Mouse (Mus musculus) lung, embryonic 14.5 days (tissue): ENCODE measurements around the gene Megf11. TPM values are rescaled to one million over a fixed set of nuclear protein-coding genes. Genes with fewer than 3 reads are reported as not detected.
"Not testable (repeated sequence)": the region's sequence is repeated elsewhere in the genome, so short reads cannot be mapped to it uniquely, and the experiment has no call there.

Source experiments
- ATAC-seq: fragments of 200-750 bp; cut with Nextera tagmentation; 2 replicates; pipeline ENCODE4 v1.8.0; 2017; ENCODE audit warnings: mild to moderate bottlenecking, moderate TSS enrichment, moderate library complexity; ENCODE audit not compliant: insufficient read depth
- DNase-seq: peaks from one replicate; pipeline ENCODE4 v3.0.0-alpha.2; 2015
- H3K27ac ChIP-seq: fragments of 300-500 bp; sonication (generic); 2 replicates; pipeline ENCODE4 v1.5.1; 2014; ENCODE audit warnings: low read depth, mild to moderate bottlenecking, moderate library complexity
- H3K27me3 ChIP-seq: fragments of 300-500 bp; sonication (generic); 2 replicates; pipeline ENCODE4 v1.6.1; 2014; ENCODE audit warnings: low read length, control low read depth; ENCODE audit not compliant: insufficient read depth
- H3K36me3 ChIP-seq: fragments of 300-500 bp; sonication (generic); 2 replicates; pipeline ENCODE4 v1.6.1; 2014; ENCODE audit warnings: control low read depth; ENCODE audit not compliant: insufficient read depth
- H3K4me1 ChIP-seq: fragments of 300-500 bp; sonication (generic); 2 replicates; pipeline ENCODE4 v1.6.1; 2014; ENCODE audit warnings: antibody characterized with exemption, control low read depth; ENCODE audit not compliant: insufficient read depth
- H3K4me2 ChIP-seq: fragments of 300-500 bp; sonication (generic); 2 replicates; pipeline ENCODE4 v1.6.1; 2014; ENCODE audit warnings: mild to moderate bottlenecking
- H3K4me3 ChIP-seq: fragments of 300-500 bp; sonication (generic); 2 replicates; pipeline ENCODE4 v1.5.1; 2014; ENCODE audit warnings: low read depth, low read length
- H3K9ac ChIP-seq: fragments of 300-500 bp; sonication (generic); 2 replicates; pipeline ENCODE4 v1.6.1; 2014
- H3K9me3 ChIP-seq: fragments of 300-500 bp; sonication (generic); 2 replicates; pipeline ENCODE4 v1.6.1; 2016; ENCODE audit warnings: low read depth, low read length, control low read depth
- CTCF ChIP-seq: IDR thresholded peaks from 2 replicates; pipeline ENCODE4 v1.5.1; 2016; ENCODE audit warnings: antibody characterized with exemption, low read depth
- WGBS: fragments of 180-500 bp; shearing (Covaris S2); extraction: QIAGEN DNeasy Blood & Tissue Kit; methylation state at CpG from one replicate; pipeline ENCODE4 v1.1.7; 2014; 5-methylcytosine and 5-hydroxymethylcytosine counted together
- polyA plus RNA-seq: library from polyadenylated mRNA; unstranded; fragments of >200 nt; fragmentation: Nextera tagmentation; extraction: Ambion mirVana; gene quantifications from 2 replicates; pipeline ENCODE4 v1.2.1, GENCODE M21; 2014

Gene Megf11
- polyA plus RNA-seq, 1 experiment from 2014 or later: 1.6 TPM

DNA sequence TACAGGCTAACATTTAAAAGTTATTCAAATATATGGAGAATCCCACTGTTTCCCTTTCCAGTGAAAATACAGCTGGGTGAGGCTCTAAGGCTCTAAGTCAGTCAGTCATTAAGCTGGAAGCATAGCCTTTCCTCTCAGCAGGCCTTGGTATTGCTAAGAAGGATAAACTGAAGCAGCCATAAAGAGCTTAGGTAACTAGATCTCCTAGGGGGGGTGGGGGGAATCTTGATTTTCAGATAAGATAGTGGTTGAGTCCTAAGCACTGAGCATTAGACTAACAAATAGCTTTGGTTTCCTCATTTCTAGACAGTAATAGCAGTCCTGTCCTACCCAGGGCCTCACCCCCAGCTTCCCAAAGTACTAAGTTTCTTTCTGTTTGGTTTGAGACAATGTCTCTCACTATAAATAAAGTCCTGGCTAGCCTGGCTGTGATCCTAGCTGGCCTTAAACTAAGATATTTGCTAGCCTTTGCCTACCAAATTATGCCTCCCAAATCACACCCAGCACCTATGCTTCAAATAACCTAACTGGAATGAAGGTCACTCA is 318.1 kb downstream of the Megf11 start:
- Histone ChIP-seq H3K4me3 (no peak overlapping the region), H3K9me3 (no peaks in the 10 kb centered on the region), H3K4me2 (no peak overlapping the region), H3K27me3 (no peaks in the 10 kb centered on the region), H3K27ac (no peak overlapping the region), H3K4me1 (no peaks in the 10 kb centered on the region), H3K9ac (no peak overlapping the region), H3K36me3 (peaks cover 15% of the 10 kb centered on the region)
- no peak for TF ChIP-seq CTCF
- ATAC-seq (no peak), DNase-seq (no peak)

DNA sequence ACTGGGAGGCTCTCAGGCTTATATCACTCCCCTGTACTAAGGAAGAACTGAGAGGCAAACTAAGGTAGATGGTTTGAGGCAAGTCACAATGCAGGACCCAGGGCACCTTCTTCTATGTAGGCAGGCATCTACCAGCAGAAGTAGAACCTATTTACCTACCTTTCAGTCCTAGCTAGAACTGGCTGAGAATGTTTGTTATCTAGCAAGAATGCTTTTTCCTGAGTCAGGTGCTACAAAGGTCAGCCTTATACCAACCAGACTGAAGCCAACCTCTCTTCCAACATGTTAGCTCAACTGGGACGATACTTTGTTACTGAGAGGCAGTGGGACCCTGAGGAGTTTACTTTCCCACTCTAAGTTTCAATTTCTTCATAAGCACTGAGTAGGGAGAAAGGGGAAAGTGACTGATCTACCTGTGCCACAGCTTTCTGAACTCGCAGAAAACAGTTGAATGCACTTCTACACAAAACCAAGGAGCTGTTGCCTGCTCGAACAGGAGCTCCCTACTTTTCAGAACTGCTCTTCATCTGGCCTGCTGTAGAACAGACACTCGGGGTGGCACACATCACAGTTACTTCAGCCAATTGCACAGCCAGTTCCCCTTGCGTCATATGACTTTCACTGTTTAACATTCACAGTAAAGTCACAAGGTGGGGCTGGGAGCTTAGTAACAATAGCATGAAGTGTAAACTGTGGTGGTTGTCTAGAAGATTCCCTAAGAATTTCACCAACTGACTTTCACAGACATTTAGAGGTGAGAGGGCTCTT is 318.8 kb downstream of the Megf11 start:
- no peak for DNase-seq
- Histone ChIP-seq H3K4me2 (no peak overlapping the region), H3K4me1 (no peaks in the 10 kb centered on the region), H3K27me3 (no peaks in the 10 kb centered on the region), H3K9ac (no peak overlapping the region), H3K36me3 (peaks cover 15% of the 10 kb centered on the region), H3K9me3 (no peaks in the 10 kb centered on the region), H3K27ac (no peak overlapping the region), H3K4me3 (no peak overlapping the region)
- WGBS: 64% methylated on average over 5 of the region's 5 CpGs
- ATAC-seq: no peak
- TF ChIP-seq CTCF: no peak

DNA sequence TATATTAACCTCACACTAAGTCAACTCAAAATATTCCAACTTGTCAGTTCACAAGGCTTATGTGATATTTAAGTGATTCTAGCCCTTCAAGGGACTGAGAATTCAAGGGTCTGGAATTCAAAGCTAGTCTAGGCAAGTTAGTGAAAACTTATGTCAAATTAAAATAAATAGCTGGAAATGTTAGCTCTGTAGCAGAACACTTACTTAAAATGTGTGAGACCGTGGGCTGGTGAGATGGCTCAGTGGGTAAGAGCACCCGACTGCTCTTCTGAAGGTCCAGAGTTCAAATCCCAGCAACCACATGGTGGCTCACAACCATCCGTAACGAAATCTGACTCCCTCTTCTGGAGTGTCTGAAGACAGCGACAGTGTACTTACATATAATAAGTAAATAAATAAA is 324.9 kb downstream of the Megf11 start:
- not testable (repeated sequence) for H3K27me3 ChIP-seq, DNase-seq, H3K4me2 ChIP-seq, H3K4me1 ChIP-seq, H3K4me3 ChIP-seq, H3K9me3 ChIP-seq, H3K27ac ChIP-seq, H3K9ac ChIP-seq, ATAC-seq
- WGBS: 89% methylated on average over 3 of the region's 5 CpGs
- peaks cover 17% of the 10 kb centered on the region for H3K36me3 ChIP-seq

DNA sequence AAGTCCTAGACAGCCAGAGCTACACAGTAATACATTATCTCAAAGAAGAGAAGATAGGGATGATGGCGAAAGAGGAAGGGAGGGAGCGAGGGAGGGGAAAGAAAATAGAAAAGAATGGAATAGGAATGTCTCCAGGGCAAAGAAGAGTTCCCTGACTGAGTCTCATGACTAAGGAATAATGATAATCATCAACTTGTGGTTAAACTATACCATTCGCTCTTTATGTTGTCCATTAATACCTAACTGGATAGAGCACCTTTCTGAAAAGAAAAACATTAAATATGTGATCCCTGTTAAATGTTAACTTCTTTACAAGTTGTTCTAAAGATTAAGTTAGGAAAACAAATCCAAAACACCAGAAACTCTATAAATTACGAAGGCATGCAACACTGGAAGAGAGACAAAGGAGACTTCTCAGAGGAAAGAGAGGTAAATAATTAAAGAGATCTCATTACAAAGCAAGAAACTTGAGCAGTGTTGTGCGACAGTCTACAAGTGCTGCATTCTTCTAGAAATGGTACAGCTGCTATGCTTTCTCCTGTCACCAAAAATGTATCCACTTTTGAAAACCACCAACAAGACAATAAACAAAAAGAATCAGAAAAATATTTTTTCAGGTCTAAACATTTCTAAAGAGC is 334.2 kb downstream of the Megf11 start:
- Histone ChIP-seq H3K9me3 (no peaks in the 10 kb centered on the region), H3K4me2 (no peak overlapping the region), H3K9ac (no peak overlapping the region), H3K4me3 (no peak overlapping the region), H3K4me1 (no peaks in the 10 kb centered on the region), H3K27ac (no peak overlapping the region), H3K36me3 (peaks cover 31% of the 10 kb centered on the region; the same call in 1 of the 2 replicates), H3K27me3 (no peaks in the 10 kb centered on the region)
- WGBS: 73% methylated on average over 5 of the region's 5 CpGs
- no peak for TF ChIP-seq CTCF
- ATAC-seq (no peak), DNase-seq (no peak)

DNA sequence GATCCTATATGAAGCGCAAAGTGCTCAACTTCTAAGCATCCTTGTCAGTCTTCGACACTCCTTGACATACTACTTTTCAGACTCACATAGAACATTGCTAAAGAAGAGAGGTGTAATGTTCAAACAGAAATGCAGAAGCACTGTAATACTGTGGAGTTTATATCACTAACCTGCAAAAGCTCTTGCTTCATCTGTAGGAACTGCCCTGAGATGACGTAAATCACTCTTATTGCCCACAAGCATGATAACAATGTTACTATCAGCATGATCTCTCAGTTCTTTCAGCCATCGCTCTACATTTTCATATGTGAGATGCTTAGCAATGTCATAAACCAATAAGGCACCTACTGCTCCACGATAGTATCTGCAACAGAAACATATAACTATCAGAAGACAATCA is 341.0 kb downstream of the Megf11 start:
- no peak overlapping the region for H3K4me2 ChIP-seq
- ATAC-seq (no peak), DNase-seq (no peak)
- no peaks in the 10 kb centered on the region for H3K27me3 ChIP-seq
- no peak overlapping the region for H3K4me3 ChIP-seq
- no peak overlapping the region for H3K27ac ChIP-seq
- no peaks in the 10 kb centered on the region for H3K4me1 ChIP-seq
- no peaks in the 10 kb centered on the region for H3K9me3 ChIP-seq
- no peak for TF ChIP-seq CTCF
- H3K9ac ChIP-seq: no peak overlapping the region
- 93% methylated on average over 5 of the region's 5 CpGs for WGBS
- peaks cover 47% of the 10 kb centered on the region for H3K36me3 ChIP-seq

DNA sequence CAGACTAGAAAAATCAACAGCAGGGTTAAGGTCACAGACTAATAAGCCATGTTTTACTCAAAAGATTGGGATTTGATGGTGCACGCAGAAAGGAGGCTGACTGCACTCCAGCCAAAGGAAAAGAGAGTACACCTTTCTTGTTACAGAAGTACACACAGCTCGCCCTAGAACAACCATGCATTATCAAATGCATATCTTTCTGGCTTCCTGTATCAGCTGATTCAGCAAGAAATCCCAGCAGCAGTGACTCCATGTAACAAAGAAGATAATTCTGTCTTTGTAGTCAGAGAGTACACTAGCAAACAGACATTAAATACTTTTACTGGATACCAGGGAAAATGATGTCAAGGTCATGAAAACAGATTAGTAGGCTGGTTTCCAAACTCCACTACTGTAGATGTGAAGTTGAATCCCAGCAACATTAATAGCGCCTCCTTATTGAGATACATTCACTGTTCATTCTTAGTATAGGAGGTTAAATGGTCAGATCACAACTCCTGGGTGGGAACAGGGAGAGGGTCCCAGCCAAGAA is 345.7 kb downstream of the Megf11 start:
- Histone ChIP-seq H3K4me2 (no peak overlapping the region), H3K4me1 (no peaks in the 10 kb centered on the region), H3K9me3 (no peaks in the 10 kb centered on the region), H3K27ac (peak overlapping the region; percentile 36; the same call in 1 of the 2 replicates), H3K27me3 (no peaks in the 10 kb centered on the region), H3K36me3 (peaks cover 20% of the 10 kb centered on the region; the same call in 1 of the 2 replicates), H3K4me3 (no peak overlapping the region), H3K9ac (no peak overlapping the region)
- DNase-seq: no peak
- WGBS: 82% methylated on average over 3 of the region's 3 CpGs
- TF ChIP-seq CTCF: no peak
- ATAC-seq: no peak

DNA sequence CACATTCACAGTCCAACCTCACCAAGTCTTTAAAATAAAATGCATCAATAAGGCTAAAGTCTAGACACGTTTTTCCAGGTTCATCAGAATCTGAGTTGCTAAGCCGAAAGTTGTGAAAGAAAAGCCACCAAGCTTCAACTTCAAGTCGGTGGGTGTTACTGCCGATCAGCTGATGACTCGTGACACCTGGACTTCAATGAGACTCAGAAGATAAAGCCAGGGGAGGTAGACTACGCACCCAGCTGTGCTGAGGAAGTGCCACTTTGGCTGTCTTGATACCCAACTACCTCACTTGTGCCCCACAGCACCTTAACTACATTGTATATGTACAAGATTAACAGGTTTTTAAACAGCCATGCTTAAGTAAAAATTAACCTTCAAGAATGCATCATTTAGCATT is 348.7 kb downstream of the Megf11 start:
- WGBS: 55% methylated on average over 6 of the region's 6 CpGs
- H3K27me3 ChIP-seq: no peaks in the 10 kb centered on the region
- no peak overlapping the region for H3K27ac ChIP-seq
- DNase-seq (no peak), ATAC-seq (no peak)
- no peaks in the 10 kb centered on the region for H3K9me3 ChIP-seq
- H3K4me2 ChIP-seq: no peak overlapping the region
- no peak for TF ChIP-seq CTCF
- H3K4me1 ChIP-seq: no peaks in the 10 kb centered on the region
- no peak overlapping the region for H3K9ac ChIP-seq
- H3K4me3 ChIP-seq: no peak overlapping the region
- no peaks in the 10 kb centered on the region for H3K36me3 ChIP-seq

DNA sequence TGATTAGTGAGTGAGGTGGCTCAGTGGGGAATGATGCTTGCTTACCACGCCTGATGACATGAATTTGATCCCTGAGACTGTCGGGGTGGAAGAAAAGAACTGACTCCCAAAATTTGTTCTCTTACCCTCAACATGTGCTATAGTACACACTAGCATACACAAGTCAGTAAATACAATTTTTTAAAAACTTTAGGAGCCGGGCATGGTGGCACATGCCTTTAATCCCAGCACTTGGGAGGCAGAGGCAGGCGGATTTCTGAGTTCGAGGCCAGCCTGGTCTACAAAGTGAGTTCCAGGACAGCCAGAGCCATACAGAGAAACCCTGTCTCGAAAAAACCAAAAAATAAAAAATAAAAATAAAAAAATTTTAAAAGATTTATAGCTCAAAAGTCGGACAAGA is 349.6 kb downstream of the Megf11 start:
- not testable (repeated sequence) for H3K36me3 ChIP-seq, ATAC-seq, H3K4me1 ChIP-seq, H3K27me3 ChIP-seq, H3K9ac ChIP-seq, DNase-seq, H3K27ac ChIP-seq, H3K4me3 ChIP-seq, H3K9me3 ChIP-seq, H3K4me2 ChIP-seq
- WGBS: 88% methylated on average over 7 of the region's 7 CpGs
